Mouse (Mus musculus) C2C12 (cell line): Measurements from ENCODE around the gene Psma5.

Source experiments
- CTCF ChIP-seq: IDR thresholded peaks from one replicate; pipeline ENCODE4 v1.5.1; 2011; ENCODE audit not compliant: control insufficient read depth, insufficient read depth, insufficient read length
- MYOG ChIP-seq: IDR thresholded peaks from one replicate; pipeline ENCODE4 v1.6.1; 2011; ENCODE audit not compliant: control insufficient read depth, insufficient read length; ENCODE audit errors: extremely low read depth

DNA sequence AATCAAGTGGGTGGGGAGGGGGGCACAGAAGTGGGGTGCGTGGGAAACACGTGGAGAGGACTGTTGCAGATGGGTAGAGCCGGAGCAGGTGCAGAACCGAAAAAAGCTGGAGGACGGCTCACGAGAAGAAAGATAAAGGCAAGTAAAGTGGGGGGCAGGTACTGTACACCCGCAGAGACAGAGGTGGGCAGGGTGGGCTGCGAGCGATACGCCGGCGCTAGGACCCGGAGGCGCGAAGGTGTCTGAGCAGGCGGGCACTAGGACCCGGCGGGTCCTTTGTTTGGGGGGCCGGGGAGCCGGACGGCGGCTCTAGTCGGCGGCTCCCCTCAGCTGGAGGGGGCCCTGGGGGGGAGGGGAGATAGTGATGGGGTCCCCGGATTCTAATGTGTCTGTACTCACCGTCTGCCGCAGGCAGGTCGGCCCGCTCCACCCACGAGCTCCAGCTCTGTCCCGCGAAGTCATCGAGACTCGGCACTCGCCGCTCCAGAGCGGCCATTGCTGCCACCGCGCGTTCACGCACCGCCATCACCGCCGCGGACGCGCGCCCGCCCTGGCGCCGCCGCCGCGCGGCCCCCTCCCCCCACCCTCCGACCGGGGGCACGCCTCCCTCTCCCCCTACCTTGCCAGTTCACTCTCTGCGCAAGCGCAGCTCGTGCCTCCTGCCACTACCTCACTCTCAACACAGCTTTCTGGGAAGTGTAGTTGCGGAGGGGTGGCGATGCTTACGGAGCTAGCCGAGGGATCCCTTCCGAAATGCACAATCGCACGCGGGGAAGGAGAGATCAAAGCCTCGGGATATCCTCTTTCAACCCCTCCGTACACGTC is 46.6 kb upstream of the Psma5 start:
- TF ChIP-seq CTCF: no peak
- TF ChIP-seq MYOG: no peak
